Mouse (Mus musculus) embryonic facial prominence, embryonic 14.5 days (tissue): Measurements from ENCODE around the gene Snhg11. TPM values are rescaled to one million over a fixed set of nuclear protein-coding genes. Genes with fewer than 3 reads are reported as not detected.
A peak's percentile ranks its signal among the peaks of the same experiment; 100 is the strongest.

Experiments used
- ATAC-seq: fragments of 200-750 bp; cut with Nextera tagmentation; 2 replicates; pipeline ENCODE4 v1.8.0; 2017; ENCODE audit warnings: low read depth, moderate number of reproducible peaks, moderate TSS enrichment
- DNase-seq: peaks from one replicate; pipeline ENCODE4 v3.0.0-alpha.2; 2015; ENCODE audit warnings: low spot score
- H3K27ac ChIP-seq: fragments of 300-500 bp; sonication (generic); replicated peaks from 2 replicates; pipeline ENCODE4 v1.5.1; 2014; ENCODE audit warnings: low read depth, mild to moderate bottlenecking, low read length, moderate library complexity
- H3K27me3 ChIP-seq: fragments of 300-500 bp; sonication (generic); replicated peaks from 2 replicates; pipeline ENCODE4 v1.6.1; 2014; ENCODE audit warnings: low read length; ENCODE audit not compliant: control insufficient read depth, insufficient read depth
- H3K36me3 ChIP-seq: fragments of 300-500 bp; sonication (generic); 2 replicates; pipeline ENCODE4 v1.6.1; 2014; ENCODE audit warnings: low read length, mixed read lengths; ENCODE audit not compliant: control insufficient read depth, insufficient read depth
- H3K4me1 ChIP-seq: fragments of 300-500 bp; sonication (generic); 2 replicates; pipeline ENCODE4 v1.6.1; 2014; ENCODE audit warnings: antibody characterized with exemption, low read length; ENCODE audit not compliant: control insufficient read depth, insufficient read depth
- H3K4me2 ChIP-seq: fragments of 300-500 bp; sonication (generic); 2 replicates; pipeline ENCODE4 v1.6.1; 2014; ENCODE audit warnings: low read depth, mild to moderate bottlenecking, low read length, moderate library complexity, mixed read lengths
- H3K4me3 ChIP-seq: fragments of 300-500 bp; sonication (generic); 2 replicates; pipeline ENCODE4 v1.5.1; 2014; ENCODE audit warnings: low read depth, mild to moderate bottlenecking, low read length
- H3K9ac ChIP-seq: fragments of 300-500 bp; sonication (generic); 2 replicates; pipeline ENCODE4 v1.6.1; 2014; ENCODE audit warnings: low read depth, mild to moderate bottlenecking, low read length, moderate library complexity, mixed read lengths
- H3K9me3 ChIP-seq: fragments of 300-500 bp; sonication (generic); 2 replicates; pipeline ENCODE4 v1.6.1; 2016; ENCODE audit warnings: low read length; ENCODE audit not compliant: control insufficient read depth
- WGBS: fragments of 180-500 bp; shearing (Covaris S2); extraction: QIAGEN DNeasy Blood & Tissue Kit; methylation state at CpG from one replicate; pipeline ENCODE4 v1.1.7; 2014; 5-methylcytosine and 5-hydroxymethylcytosine counted together
- polyA plus RNA-seq: library from polyadenylated mRNA; unstranded; fragments of >200 nt; fragmentation: Nextera tagmentation; extraction: Ambion mirVana; gene quantifications from 2 replicates; pipeline ENCODE4 v1.2.1, GENCODE M21; 2014

Snhg11 gene
- polyA plus RNA-seq, 1 experiment from 2014 or later = 7.8 TPM

DNA sequence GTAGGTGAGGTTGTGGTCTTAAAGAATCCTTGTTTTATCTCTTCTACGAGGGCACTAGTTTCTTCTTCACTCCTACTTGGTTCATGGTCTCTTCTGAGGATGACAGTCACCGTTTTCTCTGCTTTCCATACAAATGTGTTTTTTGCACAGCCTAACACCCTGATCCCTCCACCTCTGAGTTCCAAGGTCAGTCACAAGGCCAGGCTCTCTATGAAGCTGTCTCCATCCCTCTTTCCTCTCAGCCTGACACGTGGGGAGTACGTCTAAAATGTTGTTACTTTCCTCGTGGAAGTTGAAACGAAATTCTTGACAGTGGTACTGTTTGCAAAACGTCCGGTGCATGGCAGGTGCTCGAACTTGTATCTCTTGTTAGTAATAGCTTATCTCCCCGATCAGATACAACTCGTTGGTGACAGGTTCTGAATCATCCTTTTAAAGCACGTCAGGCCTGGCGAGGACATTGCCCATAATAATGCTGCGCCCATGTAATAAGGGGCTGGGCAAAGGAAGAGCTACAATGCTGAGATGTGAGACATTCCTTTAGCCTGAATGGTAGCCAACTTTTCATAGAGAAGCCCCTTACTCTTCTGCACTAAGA lies 33.7 kb downstream of the Snhg11 start:
- H3K36me3 ChIP-seq = no peaks in the 10 kb centered on the region
- 21% methylated on average over 14 of the region's 14 CpGs for WGBS
- H3K4me3 ChIP-seq = peak overlapping the region; percentile 89
- H3K9me3 ChIP-seq = no peaks in the 10 kb centered on the region
- ATAC-seq (0 out of 2 replicates have a peak, but pooled peaks have one; percentile 4), DNase-seq (peak; percentile 7)
- peaks cover 6% of the 10 kb centered on the region for H3K4me1 ChIP-seq
- H3K27ac ChIP-seq = no peak overlapping the region
- peak overlapping the region; percentile 52 for H3K9ac ChIP-seq
- peak overlapping the region; percentile 63 for H3K4me2 ChIP-seq
- no peaks in the 10 kb centered on the region for H3K27me3 ChIP-seq

DNA sequence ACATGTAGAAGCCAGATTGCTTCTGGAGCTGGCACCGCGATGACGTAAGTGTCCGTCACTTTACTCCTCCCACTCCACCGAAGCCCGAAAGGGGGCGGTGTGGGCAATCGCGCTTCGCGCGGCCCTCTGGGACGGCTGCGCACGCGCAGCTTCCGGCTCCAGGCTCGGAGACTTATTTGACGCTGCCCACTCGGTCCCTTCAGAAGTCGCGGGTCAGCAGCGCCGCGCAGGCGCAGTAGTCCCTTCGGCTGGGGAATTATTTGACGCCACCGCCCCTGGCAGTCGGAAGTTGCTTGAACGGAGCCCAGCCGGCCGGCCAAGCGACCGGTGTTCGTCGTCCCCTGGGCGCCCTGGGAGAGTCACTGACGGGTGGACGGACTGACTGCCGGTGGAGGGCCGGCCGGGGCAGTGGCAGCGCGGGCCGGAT lies 34.2 kb downstream of the Snhg11 start, which contains the start of gene Ralgapb:
Gene Ralgapb (plus strand): TSS at position 254 of the 427 bp plus-strand sequence.
- Histone ChIP-seq H3K4me2 (peak within 1 kb of the TSS; percentile 94), H3K36me3 (no peaks in the 10 kb centered on the region), H3K9me3 (no peaks in the 10 kb centered on the region), H3K4me3 (peak within 1 kb of the TSS; percentile 89), H3K9ac (peak within 1 kb of the TSS; percentile 95), H3K27me3 (no peaks in the 10 kb centered on the region), H3K27ac (peak within 1 kb of the TSS; percentile 81), H3K4me1 (peaks cover 6% of the 10 kb centered on the region)
- 0% methylated on average over 23 of the region's 46 CpGs for WGBS
- ATAC-seq (peak; percentile 95), DNase-seq (peak; percentile 98)

DNA sequence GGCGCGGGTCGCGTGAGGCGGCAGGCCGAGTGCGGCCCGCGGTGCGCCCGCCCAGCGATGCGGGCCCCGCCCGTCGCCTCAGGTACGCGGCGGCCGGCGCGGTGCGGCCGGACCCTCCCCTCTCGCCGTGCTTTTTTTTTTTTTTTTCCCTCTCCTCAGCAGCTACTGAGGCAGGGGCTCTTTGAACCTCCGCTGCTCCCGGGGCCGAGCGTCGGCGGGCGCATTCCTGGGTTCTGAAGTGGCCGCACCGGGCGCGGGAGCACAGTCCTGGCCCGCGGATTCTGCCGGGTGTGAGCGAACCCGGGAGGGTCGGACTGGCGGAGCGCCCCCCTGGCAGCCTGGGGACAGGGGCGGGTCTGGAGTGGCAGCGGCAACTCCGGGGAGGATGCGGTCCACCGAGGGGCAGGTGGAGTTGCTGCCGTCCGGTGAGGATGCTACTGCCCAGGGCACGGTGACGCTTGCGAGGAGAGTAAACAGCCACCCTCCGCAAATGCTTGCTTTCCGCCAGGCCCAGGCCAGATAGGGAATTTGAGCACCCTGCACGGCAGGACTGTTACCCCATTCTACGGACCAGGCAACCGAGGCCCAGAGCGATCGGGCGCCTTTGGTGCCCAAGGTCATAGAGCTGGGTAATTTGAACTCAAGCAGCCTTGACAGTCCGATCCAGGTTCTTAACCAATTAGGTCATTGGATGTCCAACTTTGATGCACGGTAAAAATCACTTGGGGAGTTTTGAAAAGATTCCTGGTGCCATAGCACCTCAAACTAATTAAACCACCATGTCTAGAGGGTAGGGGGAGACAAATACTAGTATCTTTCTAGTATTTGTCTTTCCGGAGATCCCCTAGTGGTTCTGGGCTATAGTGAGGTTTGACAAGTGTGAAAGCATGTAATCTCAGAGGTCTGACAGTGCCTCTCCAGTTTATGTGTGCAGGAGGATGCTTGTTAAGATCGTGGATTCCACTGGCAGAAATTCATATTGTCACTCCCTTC lies 34.9 kb downstream of the Snhg11 start:
- no peaks in the 10 kb centered on the region for H3K9me3 ChIP-seq
- no peak for DNase-seq
- peak overlapping the region; percentile 81 for H3K27ac ChIP-seq
- peak; percentile 65 for ATAC-seq
- peak overlapping the region; percentile 95 for H3K9ac ChIP-seq
- no peaks in the 10 kb centered on the region for H3K27me3 ChIP-seq
- H3K4me1 ChIP-seq = peaks cover 6% of the 10 kb centered on the region
- peak overlapping the region; percentile 89 for H3K4me3 ChIP-seq
- H3K4me2 ChIP-seq = peak overlapping the region; percentile 94
- WGBS = 3% methylated on average over 26 of the region's 67 CpGs
- H3K36me3 ChIP-seq = no peaks in the 10 kb centered on the region

DNA sequence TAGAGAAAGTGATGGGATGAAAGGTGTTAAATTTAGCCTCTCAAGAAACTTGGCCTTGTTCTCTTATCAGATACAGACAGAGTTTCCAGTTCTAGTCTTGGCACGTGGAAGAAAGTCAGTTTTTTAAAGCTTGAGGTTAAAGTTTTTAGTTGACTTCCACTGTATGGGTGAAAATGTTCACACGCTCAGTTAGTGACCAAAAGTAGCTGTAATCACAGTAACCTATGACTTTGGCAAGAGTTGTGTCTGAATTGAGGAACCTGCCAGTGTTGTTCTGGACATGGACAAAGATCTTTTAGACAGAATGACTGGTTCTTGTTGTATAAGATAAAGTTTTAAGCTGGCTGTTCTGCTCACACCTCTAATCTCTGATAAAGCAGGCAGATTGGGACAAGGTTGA lies 37.8 kb downstream of the Snhg11 start:
- no peak overlapping the region for H3K4me3 ChIP-seq
- no peak overlapping the region for H3K27ac ChIP-seq
- WGBS = 80% methylated on average over 2 of the region's 2 CpGs
- no peaks in the 10 kb centered on the region for H3K9me3 ChIP-seq
- no peaks in the 10 kb centered on the region for H3K36me3 ChIP-seq
- H3K27me3 ChIP-seq = no peaks in the 10 kb centered on the region
- no peak overlapping the region for H3K9ac ChIP-seq
- H3K4me2 ChIP-seq = no peak overlapping the region
- peaks cover 6% of the 10 kb centered on the region for H3K4me1 ChIP-seq
- ATAC-seq (no peak), DNase-seq (no peak)

DNA sequence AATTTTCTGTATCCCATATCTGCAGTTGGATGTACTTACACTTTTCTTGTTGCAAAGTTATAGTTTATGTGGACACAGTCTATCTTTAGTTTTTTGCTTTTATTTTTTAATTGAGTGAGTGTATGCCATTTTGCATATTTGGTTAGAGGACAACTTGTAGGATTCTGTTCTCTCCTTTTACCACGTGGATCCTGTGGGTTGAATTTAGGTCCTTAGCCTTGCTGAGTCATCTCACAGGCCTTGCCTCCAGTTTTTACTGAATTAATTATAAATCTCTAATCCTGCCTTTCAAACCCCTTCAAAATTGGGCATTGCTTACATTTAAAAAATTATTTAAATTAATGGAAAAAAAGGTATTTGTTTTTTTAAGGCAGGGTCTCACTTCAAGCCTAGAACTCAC lies 40.4 kb downstream of the Snhg11 start:
- ATAC-seq = no peak
- H3K4me1 ChIP-seq = peaks cover 1% of the 10 kb centered on the region
- DNase-seq = no peak
- H3K4me3 ChIP-seq = no peak overlapping the region
- no peak overlapping the region for H3K4me2 ChIP-seq
- H3K27me3 ChIP-seq = no peaks in the 10 kb centered on the region
- WGBS = 67% methylated on average over 1 of the region's 1 CpGs
- H3K36me3 ChIP-seq = peaks cover 3% of the 10 kb centered on the region; the same call in 1 of the 2 replicates
- no peaks in the 10 kb centered on the region for H3K9me3 ChIP-seq
- no peak overlapping the region for H3K9ac ChIP-seq
- H3K27ac ChIP-seq = no peak overlapping the region

DNA sequence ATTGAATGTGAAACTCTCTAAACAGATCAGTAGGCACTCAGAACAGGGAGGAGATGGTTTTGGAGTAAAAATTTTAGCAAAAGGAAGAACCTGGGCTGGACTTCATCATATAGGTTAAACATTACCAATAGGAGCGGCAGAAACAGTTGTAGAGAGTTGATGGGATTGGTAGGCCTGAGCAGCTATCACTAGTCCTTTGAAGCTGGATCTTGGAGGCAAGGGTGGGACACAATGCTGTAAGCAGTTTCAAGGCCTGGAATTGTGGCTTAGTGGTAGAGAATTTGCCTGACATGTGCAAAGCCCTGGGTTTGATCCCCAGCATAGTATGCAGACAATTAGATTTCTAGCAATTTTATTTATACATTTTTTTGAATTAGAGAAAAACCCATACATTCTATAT lies 43.2 kb downstream of the Snhg11 start:
- no peak for ATAC-seq
- Histone ChIP-seq H3K27ac (no peak overlapping the region), H3K4me3 (no peak overlapping the region), H3K27me3 (no peaks in the 10 kb centered on the region), H3K9ac (no peak overlapping the region), H3K36me3 (peaks cover 10% of the 10 kb centered on the region; the same call in 1 of the 2 replicates), H3K9me3 (no peaks in the 10 kb centered on the region), H3K4me2 (no peak overlapping the region), H3K4me1 (no peaks in the 10 kb centered on the region)
- 90% methylated on average over 1 of the region's 1 CpGs for WGBS
- no peak for DNase-seq

Other genes with a start within 250 kb of the Snhg11 start
- gene Tgm2, start 229.2 kb upstream of the Snhg11 start, polyA plus RNA-seq = 18.8 and 19.9 TPM in 2 replicates
- gene D630003M21Rik, start 146.4 kb upstream of the Snhg11 start, polyA plus RNA-seq = 5.4 and 6.8 TPM in 2 replicates
- gene Bpi, start 117.5 kb upstream of the Snhg11 start, polyA plus RNA-seq = not detected in 2 replicates
- gene Lbp, start 69.1 kb upstream of the Snhg11 start, polyA plus RNA-seq = 7.8 and 11.9 TPM in 2 replicates
- 18.0 and 18.8 TPM in 2 replicates for gene Ralgapb, start 34.2 kb downstream of the Snhg11 start, polyA plus RNA-seq
- gene Adig, start 127.0 kb downstream of the Snhg11 start, polyA plus RNA-seq = 0.55 and 1.3 TPM in 2 replicates
- gene Arhgap40, start 137.2 kb downstream of the Snhg11 start, polyA plus RNA-seq = 1.6 and 2.6 TPM in 2 replicates
- 0.07 TPM in 1 of 2 replicates, not detected in the other for gene Slc32a1, start 235.1 kb downstream of the Snhg11 start, polyA plus RNA-seq
- 10.6 and 13.0 TPM in 2 replicates for gene Actr5, start 249.2 kb downstream of the Snhg11 start, polyA plus RNA-seq